Mouse (Mus musculus) testis, adult 2 months (tissue): ENCODE measurements at regions not wholly inside any gene's neighbourhood (a gene's known extent, or its start where the extent isn't known, plus 50 kb on each side); places are given as distances from the start of the nearest gene placed in this dataset.

Experiments
- CTCF ChIP-seq: fragments of 200-500 bp; IDR thresholded peaks from 2 replicates; pipeline ENCODE4 v1.5.1; 2012; ENCODE audit warnings: low read depth, mild to moderate bottlenecking, inconsistent platforms, low read length, moderate library complexity; ENCODE audit not compliant: control insufficient read depth, insufficient read depth, insufficient replicate concordance
- POLR2A ChIP-seq: fragments of 200-500 bp; IDR thresholded peaks from 2 replicates; pipeline ENCODE4 v1.6.1; 2012; ENCODE audit warnings: low read depth, mild to moderate bottlenecking, inconsistent platforms, low read length, moderate library complexity; ENCODE audit not compliant: control insufficient read depth

- TF ChIP-seq CTCF (no peak), POLR2A (no peak)
Measured at GRCm38 (mm10) chr9:104482440-104482839, 64.6 kb upstream of the Cpne4 start.
